In the genomic region with DNA sequence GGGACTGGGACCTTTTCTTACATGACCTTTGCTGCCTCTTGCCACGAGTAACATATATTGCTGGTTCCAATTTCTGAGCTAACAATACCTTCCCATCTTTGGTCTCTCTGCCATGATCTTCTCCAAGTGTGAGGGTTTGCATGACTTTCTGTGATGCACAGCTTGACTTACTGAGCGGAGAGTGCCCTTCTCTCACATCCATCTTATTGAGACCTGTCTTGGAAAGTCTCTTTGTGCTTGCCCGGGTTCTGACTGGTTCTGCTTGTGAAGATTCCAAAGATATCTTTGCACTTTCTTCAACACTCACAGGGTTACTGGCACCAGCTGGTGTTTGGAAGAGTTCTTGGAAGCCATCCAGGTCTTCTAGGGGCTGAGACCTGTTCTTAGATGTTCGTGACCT, we compare ENCODE assay signal across 24 mouse cellular contexts.
"Had no signal": no experiment of that assay in that cellular context is flagged by ENCODE, and none has a peak within 500 bp of the region (broad histone marks: within the 10 kb centered on the region; RNA-seq: fewer than 3 reads in every experiment).

No protein-coding gene starts in this region.

- H3K9ac ChIP-seq: forebrain, postnatal 0 days; heart, embryonic 13.5 days; heart, embryonic 15.5 days; hindbrain, embryonic 13.5 days; hindbrain, embryonic 15.5 days; kidney, embryonic 15.5 days; limb, embryonic 13.5 days; limb, embryonic 15.5 days had no signal

- DNase-seq: forebrain, postnatal 0 days; gastrocnemius, postnatal 14 days; gastrocnemius, postnatal 36 days; heart, adult 18-20 months; heart, postnatal 14 days; heart, postnatal 36 days; kidney, adult 11 months; kidney, adult 2 months; kidney, adult 9 months; kidney, postnatal 14 days; kidney, postnatal 36 days; layer of hippocampus, adult 9-11 months; layer of hippocampus, postnatal 36 days; left cerebral cortex, postnatal 4 days had no signal

- H3K36me3 ChIP-seq: hindbrain, embryonic 15.5 days had no signal

- H3K4me2 ChIP-seq: heart, embryonic 13.5 days; heart, embryonic 15.5 days; hindbrain, embryonic 13.5 days; hindbrain, embryonic 15.5 days; kidney, embryonic 15.5 days; limb, embryonic 13.5 days; limb, embryonic 15.5 days had no signal

- H3K4me3 ChIP-seq: heart, embryonic 13.5 days; heart, embryonic 15.5 days; hindbrain, embryonic 13.5 days; hindbrain, embryonic 15.5 days; kidney, embryonic 15.5 days; limb, embryonic 13.5 days; limb, embryonic 15.5 days had no signal

- ATAC-seq: forebrain, postnatal 0 days; hindbrain, postnatal 0 days; intestine, embryonic 16.5 days had no signal

- H3K27ac ChIP-seq: heart, embryonic 13.5 days; heart, embryonic 15.5 days; hindbrain, embryonic 13.5 days; hindbrain, embryonic 15.5 days; hindbrain, postnatal 0 days; kidney, embryonic 15.5 days; kidney, postnatal 0 days; limb, embryonic 13.5 days; limb, embryonic 15.5 days had no signal

- H3K27me3 ChIP-seq: heart, embryonic 13.5 days; heart, embryonic 15.5 days; hindbrain, embryonic 13.5 days; hindbrain, embryonic 15.5 days; kidney, embryonic 15.5 days; limb, embryonic 13.5 days; limb, embryonic 15.5 days had no signal

- H3K4me1 ChIP-seq: hindbrain, embryonic 13.5 days; hindbrain, embryonic 15.5 days; kidney, embryonic 15.5 days; limb, embryonic 13.5 days; limb, embryonic 15.5 days had no signal

- H3K9me3 ChIP-seq: heart, embryonic 13.5 days; heart, embryonic 15.5 days; hindbrain, embryonic 13.5 days; hindbrain, embryonic 15.5 days; kidney, embryonic 15.5 days; limb, embryonic 13.5 days; limb, embryonic 15.5 days had no signal
